Mouse (Mus musculus): ENCODE results near the gene Pigh.

- TF ChIP-seq CTCF (IDR thresholded peaks at IDR 0.05; ENCODE audit: low read depth, low read length) (no peak), EP300 (IDR thresholded peaks at IDR 0.05; ENCODE audit: insufficient read depth, low read depth, low read length) (no peak), POLR2A (IDR thresholded peaks at IDR 0.05; ENCODE audit: insufficient read depth, low read length) (no peak)
Measured at GRCm38 (mm10) chr12:79034331-79034730, 55.1 kb downstream of the Pigh start.
